Mouse (Mus musculus) c-Kit-positive CD71-positive TER-119-negative erythroid progenitor cells, embryonic 14.5 days (primary cell): ENCODE measurements at regions not wholly inside any gene's neighbourhood (a gene's known extent, or its start where the extent isn't known, plus 50 kb on each side); places are given as distances from the start of the nearest gene placed in this dataset.

Experiments used
- DNase-seq: peaks from one replicate; pipeline ENCODE4 v3.0.0-alpha.2; 2013; ENCODE audit warnings: low read depth

GRCm38 (mm10) chr8:41703927-41704924 is 287.4 kb upstream of the Frg1 start:
- no peak for DNase-seq
